Mouse (Mus musculus): Measurements from ENCODE around the gene Lrrc52.

- TF ChIP-seq CTCF (IDR thresholded peaks at IDR 0.05; ENCODE audit: borderline replicate concordance, insufficient read depth, low read length) (no peak), POLR2A (IDR thresholded peaks at IDR 0.05; ENCODE audit: low read depth, low read length) (no peak)
Observed at GRCm38 (mm10) chr1:167511621-167512020, 45.0 kb upstream of the Lrrc52 start.

Measured in embryonic fibroblast, embryonic 13.5 days (primary cell).